Mouse (Mus musculus) MEL (cell line): ENCODE results near the gene Stmnd1.

Experiments
- CTCF ChIP-seq, 3 experiments: IDR thresholded peaks in 2 of 3; conservative IDR thresholded peaks in 1 of 3; 2 replicates each; pipeline ENCODE4 v1.5.1; 2011 to 2012; ENCODE audit warnings: low read length in 3 of 3, low read depth in 2 of 3, mild to moderate bottlenecking in 2 of 3, improper control_type of control experiment in 1 of 3, inconsistent platforms in 1 of 3, mixed read lengths in 1 of 3, moderate library complexity in 1 of 3; ENCODE audit not compliant: control insufficient read depth in 1 of 3, insufficient read depth in 1 of 3, poor library complexity in 1 of 3, severe bottlenecking in 1 of 3
- GATA1 ChIP-seq: IDR thresholded peaks from 2 replicates; pipeline ENCODE4 v1.6.1; 2011; ENCODE audit warnings: low read depth, low read length, improper control_type of control experiment
- MAFK ChIP-seq: IDR thresholded peaks from 2 replicates; pipeline ENCODE4 v1.6.1; 2011; ENCODE audit warnings: low read depth, mild to moderate bottlenecking, low read length, improper control_type of control experiment, borderline replicate concordance

GRCm38 (mm10) chr13:46268815-46269445 is 4.6 kb upstream of the Stmnd1 start:
- TF ChIP-seq MAFK (no peak), GATA1 (no peak), CTCF (IDR thresholded peaks at IDR 0.05 in 2 of 3, conservative IDR thresholded peaks at IDR 0.05 in 1 of 3; ENCODE audit: control insufficient read depth in 1 of 3, insufficient read depth in 1 of 3, low read depth in 2 of 3, low read length in 3 of 3, poor library complexity in 1 of 3, severe bottlenecking in 1 of 3) (no peak)
